Mouse (Mus musculus) common myeloid progenitor, adult 5-6 weeks (primary cell): ENCODE measurements around the gene Pdgfa. TPM values are rescaled to one million over a fixed set of nuclear protein-coding genes. Genes with fewer than 3 reads are reported as not detected.

Experiments
- ATAC-seq: replicated peaks from 2 replicates; pipeline ENCODE4 v1.8.0; 2016; ENCODE audit warnings: low read depth, mild to moderate bottlenecking, moderate TSS enrichment, inconsistent platforms; ENCODE audit not compliant: poor library complexity, severe bottlenecking
- total RNA-seq: library from RNA; stranded (forward); fragments of 200-1000, 187-1606 nt; gene quantifications from 2 replicates; pipeline ENCODE4 v1.2.3, GENCODE M21; 2017

Pdgfa gene
- total RNA-seq, 1 experiment from 2014 or later: 1.1 TPM

DNA sequence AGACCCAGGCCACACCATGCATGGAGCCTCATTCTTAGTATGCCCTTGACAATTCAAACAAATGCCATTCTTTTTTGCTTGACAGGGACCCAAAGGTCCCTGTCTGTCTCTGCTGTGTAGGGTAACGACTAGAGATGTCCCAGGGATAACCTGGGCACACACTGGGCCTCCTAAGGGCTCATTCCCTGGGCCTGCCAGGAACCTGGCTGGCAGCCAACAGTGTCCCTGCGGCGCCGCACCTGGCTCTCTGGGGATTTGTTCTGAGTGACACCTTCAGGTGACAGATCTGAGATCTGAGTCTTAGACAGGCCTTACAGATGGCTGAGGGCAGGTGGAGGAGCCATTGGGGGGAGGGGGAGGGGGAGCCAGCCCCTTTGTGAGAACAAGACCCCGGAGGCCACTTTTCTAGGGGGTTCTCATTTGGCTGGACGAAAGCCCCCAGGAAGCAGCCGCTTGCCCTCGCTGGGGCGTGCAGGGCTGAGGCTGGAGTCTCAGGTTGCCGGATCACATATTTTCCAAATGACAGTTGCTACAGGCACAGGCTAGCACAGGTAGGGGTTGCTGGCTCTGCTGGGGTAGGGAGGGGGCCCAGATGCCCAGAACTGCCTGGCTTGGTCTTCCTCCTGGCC, 67.2 kb downstream of the Pdgfa start:
- ATAC-seq: no peak

Other genes starting within 250 kb of the Pdgfa start
- 0.87 and 1.6 TPM in 2 replicates for gene Fam20c, start 242.9 kb downstream of the Pdgfa start, total RNA-seq
- not detected in 2 replicates for gene Gm5294, start 177.3 kb downstream of the Pdgfa start, total RNA-seq
- gene Prkar1b, start 152.6 kb upstream of the Pdgfa start, total RNA-seq: not detected in 2 replicates
- gene Dnaaf5, start 152.9 kb upstream of the Pdgfa start, total RNA-seq: 9.7 and 11.9 TPM in 2 replicates
- 51.7 and 60.4 TPM in 2 replicates for gene Sun1, start 203.3 kb upstream of the Pdgfa start, total RNA-seq